Mouse (Mus musculus) left cerebral cortex, postnatal 25 days (tissue): ENCODE data around the gene Camkk2. TPM values are rescaled to one million over a fixed set of nuclear protein-coding genes. Genes with fewer than 3 reads are reported as not detected.

Source experiments
- microRNA-seq, 2 experiments: library from miRNA; unstranded; fragments of <30 nt; microRNA quantifications; one replicate each; pipeline ENCODE4 v1.2.0; 2022
- total RNA-seq, 2 experiments: library from RNA; stranded (reverse); gene quantifications; 2 replicates each; pipeline ENCODE4 v1.2.3; 2021

The Camkk2 gene
- total RNA-seq, 2 experiments from 2014 or later = 256 to 266 TPM

Small RNA genes lying within 50 kb of the gene (microRNA-seq; reads per million reads assigned to microRNA genes)
- gene Mir8115 = 0.99 to 2.0 reads per million in 2 experiments

Other genes starting within 250 kb of the Camkk2 start
- gene Ift81, start 164.9 kb downstream of the Camkk2 start, total RNA-seq = 10 to 100 TPM; 39.5 to 40.1 TPM
- gene P2rx7, start 135.5 kb downstream of the Camkk2 start, total RNA-seq = 1 to 10 TPM; 7.9 to 8.3 TPM
- 10 to 100 TPM; 14.9 to 16.7 TPM for gene P2rx4, start 71.9 kb downstream of the Camkk2 start, total RNA-seq
- gene Anapc5, start 41.9 kb upstream of the Camkk2 start, total RNA-seq = 100 to 1,000 TPM; 221 to 225 TPM
- 10 to 100 TPM; 55.5 to 56.3 TPM for gene Rnf34, start 70.6 kb upstream of the Camkk2 start, total RNA-seq
- gene Kdm2b, start 210.4 kb upstream of the Camkk2 start, total RNA-seq = 10 to 100 TPM; 26.2 to 26.5 TPM
- gene Orai1, start 235.7 kb upstream of the Camkk2 start, total RNA-seq = 10 to 100 TPM in 1 of 2 experiments, 1 to 10 TPM in 1; 8.3 to 10.3 TPM